Mouse (Mus musculus): ENCODE measurements around the gene Rab40c. TPM values are rescaled to one million over a fixed set of nuclear protein-coding genes. Genes with fewer than 3 reads are reported as not detected.

Rab40c gene
- polyA plus RNA-seq, 1 experiment: 18.3 TPM

- no peak overlapping the region for H3ac ChIP-seq (ENCODE audit: control insufficient read depth, insufficient read length)
- H3K36me3 ChIP-seq (ENCODE audit: control insufficient read depth, insufficient read depth): no peaks in the 10 kb centered on the region
- H3K79me2 ChIP-seq (ENCODE audit: control insufficient read depth, insufficient read depth): no peaks in the 10 kb centered on the region
- TF ChIP-seq REST (IDR thresholded peaks at IDR 0.05; ENCODE audit: insufficient read depth, insufficient read length) (no peak), TCF3 (IDR thresholded peaks at IDR 0.05; ENCODE audit: insufficient read length, low read depth) (no peak), MYOG (IDR thresholded peaks at IDR 0.05; ENCODE audit: control insufficient read depth in 1 of 3, insufficient read depth in 1 of 3, insufficient read length in 2 of 3, low read depth in 2 of 3) (no peak), CEBPB (IDR thresholded peaks at IDR 0.05; ENCODE audit: insufficient read depth, poor library complexity, severe bottlenecking) (no peak), MAX (IDR thresholded peaks at IDR 0.05; ENCODE audit: low read depth) (no peak), MYOD1 (IDR thresholded peaks at IDR 0.05; ENCODE audit: control insufficient read depth in 1 of 3, insufficient read length in 2 of 3, low read depth in 2 of 3) (no peak), TCF12 (IDR thresholded peaks at IDR 0.05; ENCODE audit: insufficient read depth, poor library complexity, severe bottlenecking) (no peak), POLR2AphosphoS2 (IDR thresholded peaks at IDR 0.05; ENCODE audit: insufficient read length, low read depth) (no peak)
- H3K4me3 ChIP-seq: peak overlapping the region; percentile 34
- H3K27me3 ChIP-seq (ENCODE audit: control insufficient read depth, insufficient read depth, insufficient read length): no peaks in the 10 kb centered on the region
- H3K4me2 ChIP-seq (ENCODE audit: low read depth): peak overlapping the region; percentile 99
These were observed 52.1 kb downstream of the Rab40c start for GRCm38 (mm10) chr17:25867509-25867835.

GRCm38 (mm10) chr17:25866172-25866571 is 53.4 kb downstream of the Rab40c start:
- TF ChIP-seq TCF12 (IDR thresholded peaks at IDR 0.05; ENCODE audit: insufficient read depth, poor library complexity, severe bottlenecking) (no peak), REST (IDR thresholded peaks at IDR 0.05; ENCODE audit: insufficient read depth, insufficient read length) (no peak), TCF3 (IDR thresholded peaks at IDR 0.05; ENCODE audit: insufficient read length, low read depth) (no peak), CEBPB (IDR thresholded peaks at IDR 0.05; ENCODE audit: insufficient read depth, poor library complexity, severe bottlenecking) (no peak), POLR2A (IDR thresholded peaks at IDR 0.05; ENCODE audit: insufficient read length, low read depth) (no peak), SRF (IDR thresholded peaks at IDR 0.05; ENCODE audit: control insufficient read depth, insufficient read length, low read depth) (no peak), POLR2AphosphoS2 (IDR thresholded peaks at IDR 0.05; ENCODE audit: insufficient read length, low read depth) (no peak), MAX (IDR thresholded peaks at IDR 0.05; ENCODE audit: low read depth) (no peak), E2F4 (IDR thresholded peaks at IDR 0.05; ENCODE audit: insufficient read depth) (no peak), MYOG (IDR thresholded peaks at IDR 0.05; ENCODE audit: control insufficient read depth in 1 of 3, insufficient read depth in 1 of 3, insufficient read length in 2 of 3, low read depth in 2 of 3) (no peak), MYOD1 (IDR thresholded peaks at IDR 0.05; ENCODE audit: control insufficient read depth in 1 of 3, insufficient read length in 2 of 3, low read depth in 2 of 3) (no peak)
- Histone ChIP-seq H3K27me3 (ENCODE audit: control insufficient read depth, insufficient read depth, insufficient read length) (no peaks in the 10 kb centered on the region), H3K4me2 (ENCODE audit: low read depth) (no peak overlapping the region), H3K79me2 (ENCODE audit: control insufficient read depth, insufficient read depth) (no peaks in the 10 kb centered on the region), H3K4me3 (no peak overlapping the region), H3K36me3 (ENCODE audit: control insufficient read depth, insufficient read depth) (no peaks in the 10 kb centered on the region), H3ac (ENCODE audit: control insufficient read depth, insufficient read length) (no peak overlapping the region)

- no peaks in the 10 kb centered on the region for H3K36me3 ChIP-seq (ENCODE audit: control insufficient read depth, insufficient read depth)
- H3K27me3 ChIP-seq (ENCODE audit: control insufficient read depth, insufficient read depth, insufficient read length): no peaks in the 10 kb centered on the region
- no peak overlapping the region for H3K4me3 ChIP-seq
- no peak for TF ChIP-seq E2F4 (IDR thresholded peaks at IDR 0.05; ENCODE audit: insufficient read depth)
- no peaks in the 10 kb centered on the region for H3K79me2 ChIP-seq (ENCODE audit: control insufficient read depth, insufficient read depth)
- no peak overlapping the region for H3K4me2 ChIP-seq (ENCODE audit: low read depth)
- no peak overlapping the region for H3ac ChIP-seq (ENCODE audit: control insufficient read depth, insufficient read length)
These were observed 54.2 kb downstream of the Rab40c start for GRCm38 (mm10) chr17:25865288-25865687.

- Histone ChIP-seq H3K4me2 (ENCODE audit: low read depth) (no peak overlapping the region), H3K4me3 (no peak overlapping the region), H3ac (ENCODE audit: control insufficient read depth, insufficient read length) (no peak overlapping the region), H3K79me2 (ENCODE audit: control insufficient read depth, insufficient read depth) (no peaks in the 10 kb centered on the region), H3K36me3 (ENCODE audit: control insufficient read depth, insufficient read depth) (no peaks in the 10 kb centered on the region), H3K27me3 (ENCODE audit: control insufficient read depth, insufficient read depth, insufficient read length) (no peaks in the 10 kb centered on the region)
- TF ChIP-seq REST (IDR thresholded peaks at IDR 0.05; ENCODE audit: insufficient read depth, insufficient read length) (no peak), CEBPB (IDR thresholded peaks at IDR 0.05; ENCODE audit: insufficient read depth, poor library complexity, severe bottlenecking) (no peak), TCF12 (IDR thresholded peaks at IDR 0.05; ENCODE audit: insufficient read depth, poor library complexity, severe bottlenecking) (no peak)
These were observed 55.2 kb downstream of the Rab40c start for GRCm38 (mm10) chr17:25864311-25864710.

- H3ac ChIP-seq (ENCODE audit: control insufficient read depth, insufficient read length): no peak overlapping the region
- no peak overlapping the region for H3K4me2 ChIP-seq (ENCODE audit: low read depth)
- no peaks in the 10 kb centered on the region for H3K27me3 ChIP-seq (ENCODE audit: control insufficient read depth, insufficient read depth, insufficient read length)
- no peak for TF ChIP-seq POLR2A (IDR thresholded peaks at IDR 0.05; ENCODE audit: insufficient read length, low read depth)
- no peak for TF ChIP-seq E2F4 (IDR thresholded peaks at IDR 0.05; ENCODE audit: insufficient read depth)
- TF ChIP-seq MYOG (IDR thresholded peaks at IDR 0.05; ENCODE audit: control insufficient read depth in 1 of 3, insufficient read depth in 1 of 3, insufficient read length in 2 of 3, low read depth in 2 of 3): peak in 1 of 3 experiments; percentile 9
- H3K79me2 ChIP-seq (ENCODE audit: control insufficient read depth, insufficient read depth): no peaks in the 10 kb centered on the region
- H3K4me3 ChIP-seq: no peak overlapping the region
- H3K36me3 ChIP-seq (ENCODE audit: control insufficient read depth, insufficient read depth): no peaks in the 10 kb centered on the region
These were observed 55.8 kb downstream of the Rab40c start for GRCm38 (mm10) chr17:25863681-25864080.
